Mouse (Mus musculus) MEL (cell line): ENCODE measurements at regions not wholly inside any gene's neighbourhood (a gene's known extent, or its start where the extent isn't known, plus 50 kb on each side); places are given as distances from the start of the nearest gene placed in this dataset.

Experiments
- CTCF ChIP-seq, 3 experiments: IDR thresholded peaks in 2 of 3; conservative IDR thresholded peaks in 1 of 3; 2 replicates each; pipeline ENCODE4 v1.5.1; 2011 to 2012; ENCODE audit warnings: low read length in 3 of 3, low read depth in 2 of 3, mild to moderate bottlenecking in 2 of 3, improper control_type of control experiment in 1 of 3, inconsistent platforms in 1 of 3, mixed read lengths in 1 of 3, moderate library complexity in 1 of 3; ENCODE audit not compliant: control insufficient read depth in 1 of 3, insufficient read depth in 1 of 3, poor library complexity in 1 of 3, severe bottlenecking in 1 of 3
- KAT2A ChIP-seq: conservative IDR thresholded peaks from 2 replicates; pipeline ENCODE4 v1.6.1; 2012; ENCODE audit warnings: low read depth, low read length, improper control_type of control experiment, inconsistent platforms
- MAX ChIP-seq: IDR thresholded peaks from 2 replicates; pipeline ENCODE4 v1.6.1; 2011; ENCODE audit warnings: low read length, improper control_type of control experiment
- MXI1 ChIP-seq: IDR thresholded peaks from 2 replicates; pipeline ENCODE4 v1.6.1; 2011; ENCODE audit warnings: mild to moderate bottlenecking, low read depth, low read length, improper control_type of control experiment
- POLR2A ChIP-seq, 2 experiments: IDR thresholded peaks; 2 replicates each; pipeline ENCODE4 v1.6.1; 2011 to 2012; ENCODE audit warnings: low read length in 2 of 2, mild to moderate bottlenecking in 2 of 2, control low read depth in 1 of 2, improper control_type of control experiment in 1 of 2, low read depth in 1 of 2, moderate library complexity in 1 of 2; ENCODE audit not compliant: control insufficient read depth in 1 of 2, insufficient read depth in 1 of 2, poor library complexity in 1 of 2
- POLR2AphosphoS2 ChIP-seq: IDR thresholded peaks from 2 replicates; pipeline ENCODE4 v1.6.1; 2011; ENCODE audit warnings: low read length, improper control_type of control experiment

- TF ChIP-seq POLR2AphosphoS2 (no peak), CTCF (IDR thresholded peaks at IDR 0.05 in 2 of 3, conservative IDR thresholded peaks at IDR 0.05 in 1 of 3; ENCODE audit: control insufficient read depth in 1 of 3, insufficient read depth in 1 of 3, low read depth in 2 of 3, low read length in 3 of 3, poor library complexity in 1 of 3, severe bottlenecking in 1 of 3) (no peak), KAT2A (no peak), POLR2A (IDR thresholded peaks at IDR 0.05; ENCODE audit: control insufficient read depth in 1 of 2, insufficient read depth in 1 of 2, low read depth in 1 of 2, low read length in 2 of 2, poor library complexity in 1 of 2) (no peak), MXI1 (no peak), MAX (no peak)
Observed at GRCm38 (mm10) chr4:10459603-10460002, 414.7 kb upstream of the 2610301B20Rik start.
